Mouse (Mus musculus) cortical plate, adult 2 months (tissue): Measurements from ENCODE around the gene Gkn3. TPM values are rescaled to one million over a fixed set of nuclear protein-coding genes. Genes with fewer than 3 reads are reported as not detected.
A peak's percentile ranks its signal among the peaks of the same experiment; 100 is the strongest.

ENCODE experiments used
- H3K27ac ChIP-seq: fragments of 200-500 bp; 2 replicates; pipeline ENCODE4 v1.5.1; 2012; ENCODE audit warnings: low read length, control low read depth, inconsistent platforms; ENCODE audit not compliant: insufficient read depth
- H3K4me1 ChIP-seq: fragments of 200-500 bp; 2 replicates; pipeline ENCODE4 v1.6.1; 2011; ENCODE audit warnings: low read length; ENCODE audit not compliant: control insufficient read depth, insufficient read depth
- H3K4me3 ChIP-seq: fragments of 200-500 bp; 2 replicates; pipeline ENCODE4 v1.5.1; 2011; ENCODE audit warnings: mild to moderate bottlenecking, low read length, control low read depth; ENCODE audit not compliant: insufficient read depth
- CTCF ChIP-seq: fragments of 200-500 bp; IDR thresholded peaks from 2 replicates; pipeline ENCODE4 v1.5.1; 2011; ENCODE audit warnings: mild to moderate bottlenecking, control low read depth, low read length; ENCODE audit not compliant: insufficient read depth; ENCODE audit errors: extremely low read depth
- POLR2A ChIP-seq: fragments of 200-500 bp; IDR thresholded peaks from 2 replicates; pipeline ENCODE4 v1.6.1; 2011; ENCODE audit warnings: mild to moderate bottlenecking, low read length, control low read depth; ENCODE audit not compliant: insufficient read depth; ENCODE audit errors: extremely low read depth
- polyA plus RNA-seq: library from polyadenylated mRNA; depleted of rRNA; stranded (reverse); fragments of >200 nt; gene quantifications from 2 replicates; pipeline ENCODE4 v1.2.3, GENCODE M21; 2012; rRNA removed

Gkn3 gene
- polyA plus RNA-seq: 28.4 and 42.8 TPM in 2 replicates

GRCm38 (mm10) chr6:87388877-87389276, at the start of gene Gkn3:
Gene Gkn3 (minus strand): TSS chr6:87388935.
- H3K4me1 ChIP-seq: peaks cover 4% of the 10 kb centered on the region; the same call in 1 of the 2 replicates
- no peak for TF ChIP-seq POLR2A
- no peak for TF ChIP-seq CTCF
- H3K27ac ChIP-seq: no peak within 1 kb of the TSS
- H3K4me3 ChIP-seq: no peak within 1 kb of the TSS

- no peak overlapping the region for H3K4me3 ChIP-seq
- no peak overlapping the region for H3K27ac ChIP-seq
- TF ChIP-seq CTCF (no peak), POLR2A (no peak)
- H3K4me1 ChIP-seq: no peaks in the 10 kb centered on the region
Observed at GRCm38 (mm10) chr6:87436745-87437144, 48.0 kb upstream of the Gkn3 start.

GRCm38 (mm10) chr6:87435791-87436190, 47.1 kb upstream of the Gkn3 start:
- Histone ChIP-seq H3K4me1 (no peaks in the 10 kb centered on the region), H3K27ac (no peak overlapping the region), H3K4me3 (no peak overlapping the region)
- TF ChIP-seq CTCF: no peak
- TF ChIP-seq POLR2A: no peak

GRCm38 (mm10) chr6:87428487-87429044, 39.8 kb upstream of the Gkn3 start, which contains the start of gene Bmp10:
Gene Bmp10 (plus strand): TSS chr6:87428994.
- no peaks in the 10 kb centered on the region for H3K4me1 ChIP-seq

GRCm38 (mm10) chr6:87427616-87428015, 38.9 kb upstream of the Gkn3 start:
- Histone ChIP-seq H3K4me3 (no peak overlapping the region), H3K4me1 (no peaks in the 10 kb centered on the region), H3K27ac (no peak overlapping the region)
- TF ChIP-seq CTCF: no peak

More at GRCm38 (mm10) chr6:87428487-87429044, 39.8 kb upstream of the Gkn3 start, which contains the start of gene Bmp10:
- H3K4me3 ChIP-seq: no peak within 1 kb of the TSS
- TF ChIP-seq POLR2A (no peak), CTCF (no peak)
- no peak within 1 kb of the TSS for H3K27ac ChIP-seq

GRCm38 (mm10) chr6:87426954-87427353, 38.2 kb upstream of the Gkn3 start:
- Histone ChIP-seq H3K4me3 (no peak overlapping the region), H3K27ac (no peak overlapping the region), H3K4me1 (no peaks in the 10 kb centered on the region)
- TF ChIP-seq CTCF (no peak), POLR2A (no peak)

- no peak overlapping the region for H3K27ac ChIP-seq
- TF ChIP-seq POLR2A (no peak), CTCF (no peak)
Observed at GRCm38 (mm10) chr6:87424037-87424816, 35.5 kb upstream of the Gkn3 start.

GRCm38 (mm10) chr6:87422304-87422703, 33.6 kb upstream of the Gkn3 start:
- H3K4me1 ChIP-seq: no peaks in the 10 kb centered on the region
- no peak overlapping the region for H3K4me3 ChIP-seq
- TF ChIP-seq CTCF (no peak), POLR2A (no peak)
- H3K27ac ChIP-seq: no peak overlapping the region

More at GRCm38 (mm10) chr6:87424037-87424816, 35.5 kb upstream of the Gkn3 start:
- H3K4me3 ChIP-seq: peak overlapping the region; percentile 14; the same call in 1 of the 2 replicates
- H3K4me1 ChIP-seq: no peaks in the 10 kb centered on the region

GRCm38 (mm10) chr6:87412011-87412410, 23.3 kb upstream of the Gkn3 start:
- H3K4me3 ChIP-seq: no peak overlapping the region
- H3K4me1 ChIP-seq: no peaks in the 10 kb centered on the region
- TF ChIP-seq POLR2A (no peak), CTCF (no peak)
- no peak overlapping the region for H3K27ac ChIP-seq

GRCm38 (mm10) chr6:87401456-87401855, 12.7 kb upstream of the Gkn3 start:
- no peak for TF ChIP-seq POLR2A
- TF ChIP-seq CTCF: no peak
- no peaks in the 10 kb centered on the region for H3K4me1 ChIP-seq
- no peak overlapping the region for H3K27ac ChIP-seq
- no peak overlapping the region for H3K4me3 ChIP-seq
